Mouse (Mus musculus) heart, postnatal 0 days (tissue): ENCODE results near the gene Slit2.

ENCODE experiments used
- CTCF ChIP-seq: IDR thresholded peaks from 2 replicates; pipeline ENCODE4 v1.5.1; 2016; ENCODE audit warnings: antibody characterized with exemption, control low read depth, low read depth
- EP300 ChIP-seq: IDR thresholded peaks from 2 replicates; pipeline ENCODE4 v1.6.1; 2016; ENCODE audit warnings: antibody characterized with exemption, low read depth

DNA sequence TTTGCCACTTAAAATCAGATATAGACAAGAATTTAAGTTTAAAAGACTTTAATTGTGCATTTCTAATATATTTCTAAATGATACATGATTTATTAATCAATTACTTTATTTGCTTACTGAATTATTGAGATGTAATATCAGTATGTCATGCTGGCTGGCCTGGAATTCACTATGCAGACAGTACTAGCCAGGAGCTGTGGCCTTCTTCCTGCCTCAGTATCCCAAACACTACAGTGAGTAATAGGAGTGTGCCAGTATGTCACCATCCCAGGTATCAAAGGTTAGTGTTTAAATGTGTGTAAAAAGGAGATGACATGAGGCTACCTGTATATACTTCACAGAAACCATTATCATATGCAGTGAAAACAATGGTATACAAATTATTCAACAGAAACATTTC lies 23.1 kb downstream of the Slit2 start:
- TF ChIP-seq CTCF (no peak), EP300 (no peak)
